Mouse (Mus musculus) liver, embryonic 13.5 days (tissue): ENCODE results near the gene Sec24c. TPM values are rescaled to one million over a fixed set of nuclear protein-coding genes. Genes with fewer than 3 reads are reported as not detected.

Experiments
- ATAC-seq: fragments of 200-750 bp; cut with Nextera tagmentation; 2 replicates; pipeline ENCODE4 v1.8.0; 2017; ENCODE audit warnings: low read depth, mild to moderate bottlenecking, moderate number of reproducible peaks, moderate library complexity
- DNase-seq: peaks from one replicate; pipeline ENCODE4 v3.0.0; 2022
- H3K27ac ChIP-seq: fragments of 300-500 bp; sonication (generic); 2 replicates; pipeline ENCODE4 v1.5.1; 2015; ENCODE audit warnings: moderate library complexity, mild to moderate bottlenecking, inconsistent platforms
- H3K27me3 ChIP-seq: fragments of 300-500 bp; sonication (generic); 2 replicates; pipeline ENCODE4 v1.6.1; 2015; ENCODE audit warnings: mild to moderate bottlenecking, inconsistent platforms
- H3K36me3 ChIP-seq: fragments of 300-500 bp; sonication (generic); 2 replicates; pipeline ENCODE4 v1.6.1; 2015; ENCODE audit warnings: mild to moderate bottlenecking, inconsistent platforms
- H3K4me1 ChIP-seq: fragments of 300-500 bp; sonication (generic); replicated peaks from 2 replicates; pipeline ENCODE4 v1.6.1; 2015; ENCODE audit warnings: inconsistent platforms
- H3K4me2 ChIP-seq: fragments of 300-500 bp; sonication (generic); 2 replicates; pipeline ENCODE4 v1.6.1; 2015; ENCODE audit warnings: inconsistent platforms, mild to moderate bottlenecking, moderate library complexity
- H3K4me3 ChIP-seq: fragments of 300-500 bp; sonication (generic); replicated peaks from 2 replicates; pipeline ENCODE4 v1.5.1; 2015; ENCODE audit warnings: mild to moderate bottlenecking, inconsistent platforms
- H3K9ac ChIP-seq: fragments of 300-500 bp; sonication (generic); 2 replicates; pipeline ENCODE4 v1.6.1; 2015; ENCODE audit warnings: mild to moderate bottlenecking, inconsistent platforms
- H3K9me3 ChIP-seq: fragments of 300-500 bp; sonication (generic); replicated peaks from 2 replicates; pipeline ENCODE4 v1.6.1; 2016; ENCODE audit warnings: inconsistent platforms
- WGBS: fragments of 180-500 bp; shearing (Covaris S2); methylation state at CpG from one replicate; pipeline ENCODE4 v1.1.7; 2015; ENCODE audit not compliant: insufficient replicate concordance; 5-methylcytosine and 5-hydroxymethylcytosine counted together
- polyA plus RNA-seq: library from polyadenylated mRNA; unstranded; fragments of >200 nt; fragmentation: Nextera tagmentation; extraction: Ambion mirVana; gene quantifications from 2 replicates; pipeline ENCODE4 v1.2.1, GENCODE M21; 2015

Gene Sec24c
- polyA plus RNA-seq, 1 experiment from 2014 or later, result 30.2 TPM

DNA sequence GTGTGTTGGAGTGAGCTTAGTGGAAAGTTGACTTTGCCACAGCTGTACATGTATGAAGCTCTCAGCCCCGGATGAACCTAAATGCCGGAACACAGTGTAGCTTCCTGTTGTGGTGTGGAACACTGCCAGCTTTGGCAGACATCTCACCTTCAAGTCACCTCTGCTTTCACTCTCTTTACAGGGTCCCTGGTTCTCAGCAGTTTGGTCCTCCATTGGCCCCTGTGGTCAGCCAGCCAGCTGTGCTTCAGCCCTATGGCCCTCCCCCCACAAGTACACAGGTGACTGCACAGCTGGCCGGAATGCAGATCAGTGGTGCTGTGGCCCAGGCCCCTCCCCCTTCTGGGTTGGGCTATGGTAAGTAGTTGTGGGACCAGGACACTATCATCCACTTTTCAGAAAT lies 8.4 kb downstream of the Sec24c start:
- Histone ChIP-seq H3K27me3 (no peaks in the 10 kb centered on the region), H3K4me2 (no peak overlapping the region), H3K4me3 (no peak overlapping the region), H3K9me3 (no peaks in the 10 kb centered on the region), H3K9ac (no peak overlapping the region), H3K4me1 (peaks cover 11% of the 10 kb centered on the region; the same call in 1 of the 2 replicates), H3K36me3 (peaks cover 99% of the 10 kb centered on the region), H3K27ac (no peak overlapping the region)
- ATAC-seq (0 out of 2 replicates have a peak, but pooled peaks have one; percentile 36), DNase-seq (no peak)
- WGBS, result 63% methylated on average over 3 of the region's 3 CpGs

DNA sequence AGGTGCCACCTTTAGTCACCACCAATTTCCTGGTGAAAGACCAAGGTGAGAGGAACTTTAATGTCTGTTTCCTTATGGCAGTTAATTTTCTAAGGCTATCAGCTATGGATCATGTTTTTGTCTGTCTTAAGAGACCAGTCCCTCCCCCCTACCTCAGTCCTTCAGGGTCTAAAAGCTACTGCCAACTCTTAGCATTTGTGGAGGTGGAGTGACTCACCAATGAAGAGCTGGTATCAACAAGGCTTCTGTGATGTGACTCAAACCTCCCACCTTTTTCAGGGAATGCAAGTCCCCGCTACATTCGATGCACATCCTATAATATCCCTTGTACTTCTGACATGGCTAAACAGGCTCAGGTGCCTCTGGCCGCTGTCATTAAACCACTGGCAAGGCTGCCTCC lies 12.5 kb downstream of the Sec24c start:
- DNase-seq, result no peak
- H3K4me1 ChIP-seq, result peaks cover 10% of the 10 kb centered on the region; the same call in 1 of the 2 replicates
- H3K9ac ChIP-seq, result no peak overlapping the region
- peaks cover 100% of the 10 kb centered on the region for H3K36me3 ChIP-seq
- H3K27me3 ChIP-seq, result no peaks in the 10 kb centered on the region
- no peaks in the 10 kb centered on the region for H3K9me3 ChIP-seq
- no peak overlapping the region for H3K27ac ChIP-seq
- WGBS, result 86% methylated on average over 3 of the region's 3 CpGs
- H3K4me3 ChIP-seq, result no peak overlapping the region
- no peak for ATAC-seq
- H3K4me2 ChIP-seq, result no peak overlapping the region

DNA sequence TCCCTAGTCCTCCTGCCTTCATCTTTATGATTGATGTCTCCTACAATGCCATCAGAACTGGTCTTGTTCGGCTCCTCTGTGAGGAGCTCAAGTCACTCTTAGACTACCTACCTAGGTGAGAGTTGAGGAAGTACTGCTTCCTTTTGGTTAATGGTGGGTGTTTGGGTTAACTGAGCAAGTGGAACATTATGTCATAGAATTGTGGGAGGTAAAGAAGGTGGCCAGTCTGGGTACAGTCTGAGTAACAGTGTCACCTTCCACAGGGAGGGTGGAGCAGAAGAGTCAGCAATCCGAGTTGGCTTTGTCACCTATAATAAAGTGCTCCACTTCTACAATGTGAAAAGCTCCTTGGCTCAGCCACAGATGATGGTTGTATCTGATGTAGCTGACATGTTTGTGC lies 14.9 kb downstream of the Sec24c start:
- Histone ChIP-seq H3K27me3 (no peaks in the 10 kb centered on the region), H3K4me3 (no peak overlapping the region), H3K9me3 (no peaks in the 10 kb centered on the region), H3K4me2 (no peak overlapping the region), H3K9ac (0 out of 2 replicates have a peak overlapping the region, but pooled peaks have one; percentile 2), H3K36me3 (peaks cover 100% of the 10 kb centered on the region), H3K27ac (no peak overlapping the region), H3K4me1 (peaks cover 7% of the 10 kb centered on the region)
- no peak for ATAC-seq
- 75% methylated on average over 2 of the region's 2 CpGs for WGBS
- DNase-seq, result no peak

- no peak for DNase-seq
- Histone ChIP-seq H3K4me1 (peaks cover 28% of the 10 kb centered on the region), H3K27me3 (no peaks in the 10 kb centered on the region), H3K4me3 (no peak overlapping the region), H3K4me2 (no peak overlapping the region), H3K36me3 (peaks cover 78% of the 10 kb centered on the region), H3K9ac (no peak overlapping the region), H3K27ac (no peak overlapping the region; the same call in 1 of the 2 replicates), H3K9me3 (no peaks in the 10 kb centered on the region)
- ATAC-seq, result no peak
- 86% methylated on average over 6 of the region's 6 CpGs for WGBS
These were observed 17.7 kb downstream of the Sec24c start for GRCm38 (mm10) chr14:20691772-20692171.

DNA sequence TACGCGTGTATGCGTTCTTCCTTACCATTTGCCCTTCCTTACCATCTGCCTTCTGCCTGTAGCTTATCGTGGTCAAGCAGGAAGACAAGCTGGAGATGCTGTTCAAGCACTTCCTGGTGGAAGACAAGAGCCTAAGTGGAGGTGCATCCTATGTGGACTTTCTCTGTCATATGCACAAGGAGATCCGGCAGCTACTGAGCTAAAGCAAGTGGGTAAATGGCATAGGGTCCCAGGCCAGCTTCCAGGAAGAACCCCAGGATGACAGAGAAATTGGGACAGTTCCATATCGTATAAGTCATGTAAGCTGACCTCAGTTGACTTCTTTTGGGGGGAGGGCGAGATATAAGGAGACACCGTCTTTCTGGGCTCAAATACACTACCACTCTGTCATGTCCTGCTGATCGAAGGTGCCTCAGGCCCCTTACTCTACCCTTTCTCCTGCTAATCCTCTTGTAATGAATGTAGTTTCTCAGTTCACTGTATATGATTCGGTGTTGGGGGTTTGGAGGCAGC lies 19.5 kb downstream of the Sec24c start:
- 75% methylated on average over 10 of the region's 10 CpGs for WGBS
- Histone ChIP-seq H3K36me3 (peaks cover 67% of the 10 kb centered on the region), H3K4me3 (peak overlapping the region; percentile 95; the same call in 1 of the 2 replicates), H3K4me2 (peak overlapping the region; percentile 87; the same call in 1 of the 2 replicates), H3K4me1 (peaks cover 46% of the 10 kb centered on the region), H3K9ac (peak overlapping the region; percentile 94; the same call in 1 of the 2 replicates), H3K27me3 (no peaks in the 10 kb centered on the region), H3K27ac (peak overlapping the region; percentile 93), H3K9me3 (no peaks in the 10 kb centered on the region)
- no peak for DNase-seq
- no peak for ATAC-seq

DNA sequence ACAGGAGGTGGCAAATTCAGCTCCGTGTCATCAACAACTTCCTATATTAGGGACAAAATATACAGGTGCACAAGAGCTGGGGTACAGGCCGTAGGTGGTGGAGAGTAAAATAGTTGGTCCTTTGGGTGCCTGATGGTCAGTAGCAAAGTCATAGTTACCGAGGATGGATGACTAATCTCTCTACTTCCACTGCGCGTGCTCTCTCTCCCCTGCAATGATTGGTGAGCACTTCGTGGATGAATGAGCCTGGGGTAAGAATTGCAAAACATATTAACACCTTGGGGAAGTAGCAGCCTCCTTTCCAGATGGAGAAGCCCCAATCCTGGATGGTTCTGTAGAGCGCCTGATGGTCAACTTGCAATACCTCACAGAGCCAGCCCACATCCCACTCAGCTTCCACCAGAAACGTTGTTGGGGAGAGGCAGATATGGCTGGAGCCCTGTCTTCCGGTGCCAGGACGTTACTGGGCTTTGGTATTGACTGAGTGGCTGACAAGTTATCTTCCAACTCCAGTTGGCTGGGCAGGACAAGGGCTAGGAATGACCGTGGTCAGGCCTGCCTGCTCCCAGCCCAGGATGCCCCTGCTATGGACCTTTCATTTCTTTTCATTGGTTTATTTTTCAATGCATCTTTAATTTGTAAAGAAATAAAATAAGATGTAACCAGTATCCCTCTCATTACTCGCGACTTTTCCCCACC lies 20.2 kb downstream of the Sec24c start:
- ATAC-seq, result peak; percentile 32
- 43% methylated on average over 13 of the region's 13 CpGs for WGBS
- peak overlapping the region; percentile 95 for H3K4me3 ChIP-seq

GRCm38 (mm10) chr14:20694884-20695760 lies 21.0 kb downstream of the Sec24c start, which contains the start of gene Fut11:
Gene Fut11 (plus strand): TSS chr14:20694968.
- WGBS, result under 1% methylated on average over 111 of the region's 111 CpGs
- H3K27me3 ChIP-seq, result no peaks in the 10 kb centered on the region
- peak within 1 kb of the TSS; percentile 95 for H3K4me3 ChIP-seq

More for the DNA sequence above, 20.2 kb downstream of the Sec24c start:
- peak overlapping the region; percentile 87 for H3K4me2 ChIP-seq
- no peaks in the 10 kb centered on the region for H3K27me3 ChIP-seq
- H3K4me1 ChIP-seq, result peaks cover 53% of the 10 kb centered on the region
- peak; percentile 17 for DNase-seq
- H3K27ac ChIP-seq, result peak overlapping the region; percentile 93
- peaks cover 67% of the 10 kb centered on the region for H3K36me3 ChIP-seq
- peak overlapping the region; percentile 94 for H3K9ac ChIP-seq
- H3K9me3 ChIP-seq, result no peaks in the 10 kb centered on the region

DNA sequence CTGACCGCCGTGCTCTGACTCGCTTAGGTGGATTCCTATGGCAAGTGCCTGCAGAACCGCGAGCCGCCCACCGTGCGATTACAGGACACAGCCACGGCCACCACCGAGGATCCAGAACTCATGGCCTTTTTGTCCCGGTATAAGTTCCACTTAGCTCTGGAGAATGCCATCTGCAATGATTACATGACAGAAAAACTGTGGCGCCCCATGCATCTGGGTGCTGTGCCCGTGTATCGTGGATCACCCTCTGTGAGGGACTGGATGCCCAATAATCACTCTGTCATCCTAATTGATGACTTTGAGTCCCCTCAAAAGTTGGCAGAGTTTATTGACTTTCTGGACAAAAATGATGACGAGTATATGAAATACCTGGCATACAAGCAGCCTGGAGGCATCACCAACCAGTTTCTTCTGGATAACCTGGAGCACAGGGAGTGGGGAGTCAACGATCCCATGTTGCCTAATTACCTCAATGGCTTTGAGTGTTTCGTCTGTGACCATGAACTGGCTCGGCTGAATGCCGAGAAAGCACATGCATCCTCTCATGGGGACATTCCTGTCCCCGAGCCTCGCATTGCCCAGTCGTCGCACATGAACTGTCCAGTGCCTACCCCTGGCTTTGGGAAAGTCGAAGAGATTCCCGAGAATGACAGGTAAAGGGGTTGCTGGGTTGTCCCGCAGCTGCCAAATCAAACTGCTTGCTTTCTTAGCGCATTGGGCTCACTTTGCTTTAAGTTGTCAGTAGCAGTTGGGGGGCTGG lies 21.8 kb downstream of the Sec24c start:
- Histone ChIP-seq H3K4me2 (peak overlapping the region; percentile 87), H3K36me3 (peaks cover 59% of the 10 kb centered on the region), H3K4me1 (peaks cover 68% of the 10 kb centered on the region), H3K9me3 (no peaks in the 10 kb centered on the region), H3K9ac (peak overlapping the region; percentile 94), H3K4me3 (peak overlapping the region; percentile 95), H3K27me3 (no peaks in the 10 kb centered on the region), H3K27ac (peak overlapping the region; percentile 93)
- DNase-seq (no peak), ATAC-seq (no peak; the same call in 1 of the 2 replicates)
- WGBS, result 21% methylated on average over 27 of the region's 27 CpGs

More at GRCm38 (mm10) chr14:20694884-20695760, 21.0 kb downstream of the Sec24c start, which contains the start of gene Fut11:
- peaks cover 61% of the 10 kb centered on the region for H3K4me1 ChIP-seq
- peak within 1 kb of the TSS; percentile 94 for H3K9ac ChIP-seq
- H3K36me3 ChIP-seq, result peaks cover 61% of the 10 kb centered on the region
- DNase-seq (peak; percentile 79), ATAC-seq (peak; percentile 85)
- peak within 1 kb of the TSS; percentile 87 for H3K4me2 ChIP-seq
- H3K27ac ChIP-seq, result peak within 1 kb of the TSS; percentile 93
- H3K9me3 ChIP-seq, result no peaks in the 10 kb centered on the region

GRCm38 (mm10) chr14:20696986-20697385 lies 22.9 kb downstream of the Sec24c start:
- WGBS, result 50% methylated on average over 1 of the region's 1 CpGs
- Histone ChIP-seq H3K4me1 (peaks cover 79% of the 10 kb centered on the region), H3K4me3 (peak overlapping the region; percentile 95), H3K9ac (peak overlapping the region; percentile 94; the same call in 1 of the 2 replicates), H3K27ac (no peak overlapping the region), H3K4me2 (peak overlapping the region; percentile 87), H3K9me3 (no peaks in the 10 kb centered on the region), H3K27me3 (no peaks in the 10 kb centered on the region), H3K36me3 (peaks cover 48% of the 10 kb centered on the region)
- DNase-seq (peak; percentile 29), ATAC-seq (no peak)

DNA sequence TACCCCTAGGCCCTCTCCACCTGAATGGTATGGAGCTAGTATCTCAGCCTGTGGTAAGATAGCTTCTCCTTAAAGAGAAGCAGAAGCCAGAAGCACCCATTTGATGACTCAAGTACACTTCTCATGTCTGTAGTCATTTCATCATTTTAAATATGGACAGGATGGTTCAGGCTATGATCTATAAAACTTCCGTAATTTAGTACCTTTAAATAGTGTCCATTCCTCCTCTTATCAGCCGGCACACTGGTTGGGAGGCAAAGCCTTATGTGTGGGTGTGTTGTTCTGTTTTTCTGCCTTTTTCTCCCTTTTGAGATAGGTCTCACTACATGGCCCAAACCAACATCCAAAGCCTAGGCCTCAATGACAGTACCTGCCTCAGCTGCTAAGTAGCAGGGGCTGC lies 24.4 kb downstream of the Sec24c start:
- Histone ChIP-seq H3K9ac (no peak overlapping the region), H3K27ac (0 out of 2 replicates have a peak overlapping the region, but pooled peaks have one; percentile 11)

More for the DNA sequence above, 24.4 kb downstream of the Sec24c start:
- 43% methylated on average over 2 of the region's 2 CpGs for WGBS
- H3K9me3 ChIP-seq, result no peaks in the 10 kb centered on the region
- peaks cover 83% of the 10 kb centered on the region for H3K4me1 ChIP-seq
- no peaks in the 10 kb centered on the region for H3K27me3 ChIP-seq
- peaks cover 33% of the 10 kb centered on the region for H3K36me3 ChIP-seq
- peak overlapping the region; percentile 87; the same call in 1 of the 2 replicates for H3K4me2 ChIP-seq
- no peak overlapping the region for H3K4me3 ChIP-seq
- no peak for ATAC-seq
- DNase-seq, result no peak
